15 mouse cellular contexts compared by ENCODE assay signal in the genomic region with DNA sequence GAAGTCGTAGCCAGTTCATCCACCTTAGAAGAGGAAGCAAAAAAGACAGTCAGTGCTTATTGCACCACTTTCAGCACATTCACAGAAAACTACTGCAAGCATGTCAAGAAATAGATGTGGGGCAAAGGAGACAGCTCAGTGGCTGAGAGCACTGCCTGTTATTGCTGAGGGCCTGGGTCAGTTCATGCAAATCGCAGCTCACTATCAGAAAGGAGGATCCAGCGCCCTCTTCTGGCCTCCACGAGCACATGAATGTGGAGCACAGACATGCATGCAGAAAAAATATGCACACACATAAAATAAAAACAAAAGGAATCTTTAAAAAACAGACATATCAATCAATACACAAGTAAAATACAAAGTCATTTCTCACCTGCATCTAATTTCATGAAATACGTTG. TPM values are rescaled to one million over a fixed set of nuclear protein-coding genes. Genes with fewer than 3 reads are reported as not detected.
DNase-seq lines count a peak whose midpoint lies in the region; ATAC-seq and TF ChIP-seq lines count a peak whose summit lies in the region.
"Had no signal": no experiment of that assay in that cellular context is flagged by ENCODE, and none has a peak within 500 bp of the region (broad histone marks: within the 10 kb centered on the region; RNA-seq: fewer than 3 reads in every experiment).

No protein-coding gene starts in this region.

- H3K36me3 ChIP-seq in stomach, postnatal 0 days (ENCODE audit: control insufficient read depth, insufficient read depth, low read length): no peaks in the 10 kb centered on the region; the same call in 1 of the 2 replicates

- no peaks in the 10 kb centered on the region for H3K4me1 ChIP-seq in stomach, postnatal 0 days (replicated peaks; ENCODE audit: control insufficient read depth, insufficient read depth)
- H3K4me1 ChIP-seq: forebrain, embryonic 15.5 days had no signal

- no peaks in the 10 kb centered on the region for H3K9me3 ChIP-seq in stomach, postnatal 0 days (ENCODE audit: control insufficient read depth, low read length)
- H3K9me3 ChIP-seq: forebrain, embryonic 15.5 days had no signal

- H3K9ac ChIP-seq in stomach, postnatal 0 days (ENCODE audit: low read length): no peak overlapping the region
- H3K9ac ChIP-seq: forebrain, embryonic 15.5 days had no signal

- no peak overlapping the region for H3K27ac ChIP-seq in stomach, postnatal 0 days (replicated peaks)
- H3K27ac ChIP-seq: forebrain, embryonic 15.5 days had no signal

- TF ChIP-seq EP300 in stomach, postnatal 0 days (optimal IDR thresholded peaks at IDR 0.05): no peak

- ATAC-seq in stomach, postnatal 0 days (ENCODE audit: low FRiP score, low TSS enrichment): no peak
- ATAC-seq: forebrain, embryonic 15.5 days had no signal

- 76% methylated on average over 5 of the region's 5 CpGs for WGBS in stomach, postnatal 0 days

- no peak overlapping the region for H3K4me2 ChIP-seq in stomach, postnatal 0 days (replicated peaks; ENCODE audit: low read depth)
- H3K4me2 ChIP-seq: forebrain, embryonic 15.5 days had no signal

- TF ChIP-seq CTCF in stomach, postnatal 0 days (IDR thresholded peaks at IDR 0.05; ENCODE audit: low read depth): peak; percentile 38

- H3K27me3 ChIP-seq in stomach, postnatal 0 days (ENCODE audit: control insufficient read depth, insufficient read depth, low read length): no peaks in the 10 kb centered on the region
- H3K27me3 ChIP-seq: forebrain, embryonic 15.5 days had no signal

- no peak overlapping the region for H3K4me3 ChIP-seq in stomach, postnatal 0 days (ENCODE audit: low read depth, low read length)
- H3K4me3 ChIP-seq: forebrain, embryonic 15.5 days had no signal

- DNase-seq in kidney, postnatal 10 days: peak; percentile 17
- no peak for DNase-seq in kidney, adult 9 months
- DNase-seq in thymus, postnatal 4 days: peak; percentile 19
- DNase-seq in thymus, postnatal 14 days: no peak
- peak; percentile 67 for DNase-seq in adipocyte (ENCODE audit: low spot score)
- DNase-seq in stomach, postnatal 0 days (ENCODE audit: low spot score): no peak
- DNase-seq in spleen, adult 18-20 months: no peak
- no peak for DNase-seq in right cerebral cortex, postnatal 25 days
- DNase-seq: cerebellum, adult 9-11 months; gastrocnemius, postnatal 14 days; kidney, adult 11 months; left cerebral cortex, postnatal 4 days; lung, postnatal 36 days; right cerebral cortex, postnatal 4 days had no signal

RNA-seq across cellular contexts. Expression of a gene that starts 18.0 kb away (rescaled TPM):
- 5.0 and 5.1 TPM in 2 replicates for polyA plus RNA-seq in stomach, postnatal 0 days (2015; fragmentation: Nextera tagmentation; extraction: Ambion mirVana)

RNA-seq across cellular contexts. Expression of a gene that starts 47.9 kb away (rescaled TPM):
- polyA plus RNA-seq in stomach, postnatal 0 days (2015; fragmentation: Nextera tagmentation; extraction: Ambion mirVana): 27.4 and 34.3 TPM in 2 replicates

Comparison
In these comparisons a context has a peak if more than half of its experiments do, and no peak if none do; other contexts are left out.
1. DNase-seq: peak in kidney, postnatal 10 days (single experiment), thymus, postnatal 4 days (single experiment) and adipocyte (single experiment); none in kidney, adult 9 months (single experiment), thymus, postnatal 14 days (single experiment), stomach, postnatal 0 days (single experiment), spleen, adult 18-20 months (0 of 2) and right cerebral cortex, postnatal 25 days (single experiment).